Mouse (Mus musculus): ENCODE measurements at regions not wholly inside any gene's neighbourhood (a gene's known extent, or its start where the extent isn't known, plus 50 kb on each side); places are given as distances from the start of the nearest gene placed in this dataset.

DNA sequence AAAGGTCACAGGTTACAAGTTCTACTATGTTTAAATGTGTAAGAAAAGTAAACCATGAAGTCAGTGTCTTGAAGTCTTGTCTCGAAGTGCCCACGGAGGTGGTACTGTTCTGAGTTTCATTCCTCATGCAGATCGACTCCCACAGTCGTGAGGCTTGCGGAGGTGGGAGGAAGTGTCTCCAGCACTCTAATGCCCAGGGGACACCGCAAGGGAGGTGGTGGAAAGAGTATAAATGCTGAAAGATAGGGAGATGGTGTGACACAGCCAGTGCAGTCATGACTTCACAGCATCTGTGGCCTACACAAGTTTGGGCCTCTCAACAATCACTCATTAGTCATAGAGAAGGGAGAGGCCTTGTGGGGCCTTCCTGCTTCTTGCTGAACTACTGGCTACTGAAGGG, 112.8 kb upstream of the Adra1d start:
- no peak for DNase-seq

DNA sequence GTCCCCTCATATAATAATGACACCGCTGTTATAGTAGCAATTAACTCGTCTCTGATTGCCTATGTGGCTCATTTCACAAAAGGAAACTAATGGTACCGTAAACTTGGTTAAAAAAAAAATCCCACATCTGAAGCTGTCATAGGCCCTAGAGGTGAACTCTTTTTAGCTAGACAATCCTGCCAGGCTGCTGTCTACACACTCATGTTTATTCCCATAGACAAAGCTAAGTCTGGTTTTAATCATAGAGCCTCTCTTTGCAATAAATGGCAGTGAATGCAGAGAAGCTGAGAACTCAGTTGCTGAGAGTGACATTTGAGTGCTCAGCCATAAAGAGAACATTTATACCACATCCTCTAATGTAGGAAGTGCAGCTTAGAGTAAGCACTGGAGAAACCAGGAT, 111.3 kb upstream of the Adra1d start:
- no peak for DNase-seq

DNA sequence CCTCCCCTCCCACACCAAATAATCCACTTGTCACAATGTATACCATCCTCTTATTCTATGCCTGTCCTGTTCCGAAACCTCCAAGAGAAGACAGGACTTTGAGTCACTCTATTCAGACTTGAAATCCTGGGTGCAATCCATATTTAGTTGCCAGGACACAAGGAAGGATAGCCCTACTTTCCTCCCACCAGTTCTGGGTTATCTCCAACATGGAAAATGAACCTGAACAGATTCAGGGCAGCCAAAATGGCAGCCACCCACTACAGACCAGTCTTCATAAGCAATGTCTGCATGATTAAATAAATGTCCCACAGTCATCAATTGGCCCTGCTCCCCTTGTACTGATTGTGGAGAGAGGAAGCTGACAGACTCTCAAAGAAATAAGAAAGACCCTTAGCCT, 110.6 kb upstream of the Adra1d start:
- DNase-seq, result no peak

DNA sequence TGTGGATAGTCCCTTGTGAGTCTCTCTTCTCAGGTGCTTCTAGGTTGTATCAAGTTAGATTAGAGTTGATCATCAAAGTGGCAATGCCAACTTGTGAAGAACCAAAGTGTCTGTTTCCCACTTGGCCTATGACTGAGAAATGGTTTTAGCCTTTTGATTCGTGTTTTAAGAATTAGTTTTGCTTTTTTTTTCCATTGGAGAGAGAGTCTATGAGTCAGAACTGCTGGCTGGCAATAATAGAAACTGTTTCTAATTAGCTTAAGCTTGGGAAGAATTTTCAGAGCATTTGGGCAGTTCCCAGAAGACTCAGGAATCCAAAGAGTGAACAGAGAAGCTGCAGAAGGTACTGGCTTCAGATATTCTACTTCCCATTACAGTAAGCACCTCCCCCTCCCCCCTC, 110.1 kb upstream of the Adra1d start:
- DNase-seq, result no peak

DNA sequence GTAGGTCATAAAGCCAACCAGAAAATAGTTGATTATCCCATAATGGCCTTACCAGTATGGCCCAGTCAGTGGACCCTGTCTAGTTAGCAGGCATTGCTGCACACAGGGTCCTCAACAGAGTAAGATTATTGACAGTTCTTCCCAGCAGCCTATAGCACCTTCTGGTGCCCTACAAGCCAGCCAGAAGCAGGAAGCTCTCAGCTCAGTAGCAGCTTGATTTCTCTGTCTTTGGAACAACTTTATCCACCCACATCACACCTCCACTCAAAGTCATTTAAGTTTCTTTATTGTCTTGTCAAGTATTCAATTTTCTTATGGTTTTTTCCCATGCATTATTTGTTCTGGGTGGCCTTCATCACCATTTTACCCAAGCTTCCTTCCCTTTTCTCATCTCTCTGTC, 108.8 kb upstream of the Adra1d start:
- DNase-seq, result no peak

DNA sequence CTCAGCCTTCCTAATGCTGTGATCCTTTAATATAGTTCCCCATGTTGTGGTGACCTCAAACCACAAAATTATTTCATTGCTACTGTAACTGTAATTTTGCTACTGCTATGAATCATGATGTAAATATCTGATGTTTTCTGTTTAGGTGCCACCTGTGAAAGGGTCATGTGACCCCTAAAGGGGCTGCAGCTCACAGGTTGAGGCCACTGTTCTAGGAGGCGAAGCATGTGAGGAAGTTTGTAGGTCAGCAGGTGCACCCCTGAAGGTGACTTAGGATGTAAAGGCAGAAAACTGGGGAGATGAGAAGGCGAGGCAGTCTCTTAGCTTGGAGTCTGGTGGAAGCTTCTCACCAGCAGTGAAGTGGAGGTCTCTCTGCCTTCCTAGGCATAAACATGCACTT, 105.8 kb upstream of the Adra1d start:
- no peak for DNase-seq

DNA sequence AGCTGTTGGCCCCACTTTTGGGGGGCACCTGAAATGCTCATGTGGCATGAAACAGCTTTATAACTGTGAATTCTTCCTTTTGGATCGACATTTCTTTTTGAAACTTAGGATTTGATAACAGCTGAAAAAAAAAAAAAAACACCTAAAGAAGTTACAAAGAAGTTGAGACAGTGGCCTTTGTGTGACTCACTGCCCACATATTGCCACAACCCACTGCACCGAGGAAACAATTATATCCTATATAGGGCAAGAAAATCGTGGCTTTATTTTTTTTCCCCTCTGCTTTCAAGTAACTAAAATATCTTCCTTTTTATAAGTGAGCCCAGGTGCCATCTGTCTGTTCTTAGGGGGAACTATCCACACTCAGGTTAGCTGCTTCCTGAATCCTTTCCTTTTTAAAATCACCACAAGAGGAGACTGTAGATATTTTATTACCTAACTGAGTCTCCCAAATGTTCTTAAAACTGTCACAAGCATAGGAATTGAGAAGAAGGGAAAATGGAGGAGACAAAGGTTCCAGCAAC, 104.8 kb upstream of the Adra1d start:
- no peak for DNase-seq

DNA sequence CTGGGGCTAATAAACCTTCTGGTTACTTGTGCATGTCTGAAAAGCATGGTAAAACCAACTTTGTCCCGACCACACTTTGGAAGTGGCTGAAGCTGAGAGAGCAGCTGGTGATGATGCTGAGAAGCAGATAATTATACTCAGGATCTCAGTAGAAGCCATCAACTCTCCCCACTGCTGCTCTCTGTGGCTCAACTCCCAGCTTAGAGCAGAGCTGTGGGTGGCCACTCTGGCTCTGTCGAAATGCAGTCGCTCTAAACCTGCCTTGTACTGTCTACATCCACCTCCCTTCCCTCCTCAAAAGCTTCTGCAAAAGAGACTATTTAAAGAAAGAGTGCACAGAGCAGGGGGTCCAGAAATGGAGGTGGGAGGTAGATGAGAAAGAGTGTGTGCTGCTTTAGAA, 102.5 kb upstream of the Adra1d start:
- no peak for DNase-seq

DNA sequence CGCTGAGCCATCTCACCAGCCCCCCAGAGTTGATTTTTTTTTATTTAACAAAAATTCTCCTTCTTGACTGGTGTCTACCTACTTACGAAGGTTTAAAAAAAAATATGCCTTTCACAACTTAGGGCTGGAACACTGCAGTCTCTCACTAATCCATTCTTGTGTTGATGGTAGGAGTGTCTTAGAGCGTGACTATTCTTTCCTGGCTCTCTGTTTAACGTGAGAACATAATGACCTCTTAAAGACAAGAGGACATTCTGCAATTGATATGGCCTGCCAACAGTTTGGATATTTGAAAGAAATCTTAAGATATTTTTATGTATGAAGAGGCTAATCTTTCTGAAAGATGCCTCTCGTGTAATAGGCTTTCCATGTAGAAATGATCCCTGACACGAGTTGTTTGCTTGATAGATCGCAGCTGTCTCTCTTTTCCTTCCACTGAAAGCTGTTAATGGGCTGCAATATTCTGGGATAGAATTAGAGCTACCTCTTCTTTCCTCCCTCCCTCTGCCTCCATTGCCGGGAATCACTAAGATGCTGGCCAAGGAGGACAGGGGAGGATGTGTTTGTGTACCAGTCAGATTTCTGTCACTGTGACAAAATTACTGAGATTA, 101.2 kb upstream of the Adra1d start:
- DNase-seq, result no peak

DNA sequence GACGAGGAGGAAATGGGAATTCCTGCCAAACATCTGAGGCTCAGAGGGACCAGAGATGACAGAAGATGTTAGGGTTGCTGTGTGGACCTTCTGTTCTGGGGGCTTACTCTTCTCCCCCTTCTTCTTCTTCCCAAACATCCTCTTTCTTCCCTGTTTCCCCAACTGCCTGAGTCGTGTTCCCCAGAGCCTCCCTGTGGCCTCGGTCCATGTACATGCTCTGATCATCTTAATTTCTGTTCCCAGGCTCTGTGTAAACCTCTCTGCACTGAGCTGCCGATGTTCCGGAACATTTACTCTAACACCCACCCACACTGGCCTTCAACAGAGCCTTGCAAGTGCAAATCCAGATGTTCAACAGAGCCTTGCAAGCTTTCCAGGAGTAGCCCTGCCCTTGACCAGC, 90.1 kb upstream of the Adra1d start:
- peak; percentile 75 for DNase-seq

DNA sequence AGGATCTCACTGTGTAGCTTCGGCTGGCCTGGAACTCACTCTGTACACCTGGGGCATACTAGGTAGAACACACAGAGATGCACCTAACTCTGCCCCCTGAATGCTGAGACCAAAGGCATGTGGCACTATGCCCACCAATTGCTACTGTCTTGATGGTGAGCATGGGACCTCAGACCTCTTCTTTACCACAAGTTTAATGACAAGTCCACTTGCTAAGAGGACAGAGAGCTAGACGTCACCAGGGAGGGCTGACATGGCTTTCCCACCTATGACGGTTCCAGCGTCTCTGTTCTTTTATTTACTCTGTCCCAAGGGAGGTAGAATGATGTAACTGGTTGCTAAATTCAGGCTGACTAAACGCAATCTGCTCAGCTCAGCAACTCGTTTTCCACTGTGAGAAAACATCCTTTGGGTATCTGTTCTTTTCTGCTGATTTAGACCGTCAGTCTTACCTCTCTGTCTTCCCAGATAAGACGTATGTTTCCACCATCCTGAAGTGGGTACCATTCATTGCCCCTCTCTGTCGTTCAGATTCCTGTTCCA, 88.6 kb upstream of the Adra1d start:
- no peak for DNase-seq

DNA sequence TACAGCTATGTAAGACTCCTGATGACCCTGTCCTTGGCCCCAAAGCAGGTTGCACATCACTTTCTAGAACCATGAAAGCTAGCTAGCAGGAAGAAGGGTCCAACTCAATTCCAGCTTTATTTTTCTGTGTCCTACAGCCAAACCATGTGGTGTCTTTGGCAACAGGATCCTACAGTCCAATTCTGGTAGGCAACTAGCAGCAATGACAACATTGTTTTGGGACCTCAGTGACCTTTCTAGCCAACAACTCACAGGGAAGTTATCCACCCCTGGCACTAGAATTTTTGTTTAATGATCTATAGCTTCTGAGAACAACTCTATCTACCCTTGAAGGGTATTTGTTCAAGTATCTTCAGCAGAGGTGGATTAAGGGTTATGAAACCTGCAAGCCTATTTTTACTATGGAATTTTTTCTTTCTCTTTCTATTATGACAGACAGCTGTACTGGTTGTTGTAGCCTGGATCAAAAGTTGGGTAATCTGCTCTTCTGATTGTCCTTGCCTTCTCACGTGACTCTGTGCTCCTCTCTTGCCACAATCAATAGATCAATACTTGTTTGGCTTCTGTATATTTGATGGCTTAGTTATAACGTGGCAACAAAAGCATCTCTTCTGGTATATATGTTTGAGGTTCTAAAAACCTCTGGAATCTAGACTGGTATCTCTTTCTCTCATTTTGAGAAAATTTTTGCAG, 82.2 kb upstream of the Adra1d start:
- DNase-seq, result no peak

DNA sequence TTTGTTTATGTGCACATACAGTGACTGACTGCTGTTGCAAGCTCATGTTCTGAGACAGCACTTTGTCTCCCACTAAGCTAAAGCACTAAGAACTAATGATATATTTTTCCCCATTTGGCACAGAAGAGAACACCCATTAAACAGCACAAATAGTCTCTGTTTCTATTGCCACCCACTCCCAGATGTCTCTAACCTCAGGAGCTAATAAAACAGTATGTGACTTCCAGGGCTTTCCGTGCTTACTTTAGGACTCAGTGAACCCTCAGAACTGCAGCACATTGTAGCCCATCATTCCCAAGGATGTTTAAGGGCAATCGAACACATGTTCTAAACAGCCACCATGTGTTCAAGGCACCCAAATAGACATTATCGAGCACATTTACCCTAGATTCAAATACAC, 80.4 kb upstream of the Adra1d start:
- no peak for DNase-seq

DNA sequence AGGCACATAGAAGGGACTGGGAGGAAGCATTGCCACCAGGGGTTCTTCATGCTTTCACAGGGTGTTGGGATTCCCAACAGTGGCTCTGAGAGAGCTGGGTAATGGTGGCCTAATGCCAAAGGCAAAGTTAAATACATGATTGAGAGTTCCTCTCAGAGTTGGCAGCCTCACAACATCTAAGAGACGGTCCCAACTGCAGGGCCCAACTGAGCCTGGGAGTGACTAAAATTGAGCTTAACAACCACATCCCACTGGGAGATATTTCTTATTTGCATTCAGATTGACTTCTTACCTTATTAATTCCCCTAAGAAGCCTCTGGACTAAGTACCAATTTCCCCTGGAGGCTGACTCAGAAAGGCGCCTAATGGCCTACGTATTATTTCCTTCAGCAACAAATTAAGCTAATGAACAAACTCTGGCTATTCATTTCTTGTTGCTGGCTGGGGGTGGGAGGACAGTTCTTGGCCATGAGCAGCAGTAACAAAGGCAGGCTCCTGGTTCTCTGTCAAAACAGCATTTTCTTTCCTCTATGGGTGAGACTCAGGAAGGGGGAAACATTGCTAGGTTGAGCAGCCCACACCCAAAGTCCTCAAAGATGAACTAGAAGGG, 77.0 kb upstream of the Adra1d start:
- no peak for DNase-seq

DNA sequence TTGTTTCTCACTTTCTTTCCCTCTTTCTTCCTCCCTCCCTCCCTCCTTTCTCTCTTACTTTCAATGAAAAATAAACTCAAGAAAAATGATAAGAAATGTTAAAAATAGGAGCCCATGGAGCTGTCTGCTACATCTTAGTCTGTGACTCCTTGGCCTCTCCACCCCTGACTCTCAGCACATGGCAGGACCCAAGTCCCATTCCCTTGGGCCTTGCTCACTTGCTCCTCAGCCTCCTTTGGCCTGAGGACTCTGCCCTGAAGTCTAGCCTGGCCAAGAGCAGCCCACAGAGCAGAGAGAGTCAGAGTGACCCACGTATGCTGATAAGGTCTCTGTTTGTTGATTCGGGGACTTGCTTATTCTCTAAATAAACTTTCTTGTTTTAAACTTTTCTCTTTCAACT, 73.7 kb upstream of the Adra1d start:
- DNase-seq, result no peak

DNA sequence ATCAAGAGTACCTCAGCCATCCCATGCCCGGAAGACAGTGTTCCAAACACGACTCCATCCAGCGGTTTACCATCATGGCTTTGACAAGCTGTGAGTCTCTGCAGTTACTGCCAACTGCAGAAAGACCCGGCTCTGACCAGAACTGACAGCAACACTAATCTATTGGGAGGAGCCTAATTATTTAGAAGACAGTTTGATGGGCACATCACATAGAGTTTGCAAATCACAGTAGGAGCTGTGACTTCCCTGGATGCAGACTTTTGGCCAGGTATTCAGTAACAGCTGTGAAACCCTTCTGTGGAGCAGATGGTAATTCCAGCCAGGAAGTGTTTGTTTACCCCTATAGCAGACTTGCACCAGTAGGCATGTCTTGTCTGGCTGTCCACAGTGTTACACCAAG, 55.8 kb upstream of the Adra1d start:
- DNase-seq, result no peak

DNA sequence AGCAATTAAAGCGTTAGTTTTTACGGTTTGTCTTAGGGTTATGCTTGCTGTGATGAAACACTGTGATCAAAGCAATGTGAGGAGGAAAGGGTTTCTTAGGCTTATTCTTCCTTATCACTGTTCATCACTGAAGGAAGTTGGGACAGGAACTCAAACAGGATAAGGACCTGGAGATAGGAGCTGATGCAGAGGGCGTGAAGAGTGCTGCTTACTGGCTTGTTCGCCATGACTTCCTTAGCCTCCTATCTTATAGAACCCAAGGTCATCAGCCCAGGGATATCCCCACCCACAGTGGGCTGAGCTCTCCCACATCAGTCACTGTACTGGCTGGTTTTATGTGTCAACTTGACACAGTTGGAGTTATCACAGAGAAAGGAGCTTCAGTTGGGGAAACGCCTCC, 50.4 kb upstream of the Adra1d start:
- DNase-seq, result no peak
